Mouse (Mus musculus) liver, adult 2 months (tissue): Measurements from ENCODE around the gene Kdm2b. TPM values are rescaled to one million over a fixed set of nuclear protein-coding genes. Genes with fewer than 3 reads are reported as not detected.

Source experiments
- DNase-seq: peaks from one replicate; pipeline ENCODE4 v3.0.0-alpha.2; 2011; ENCODE audit warnings: low read depth, low spot score; ENCODE audit errors: extremely low read depth
- H3K27ac ChIP-seq: fragments of 200-500 bp; replicated peaks from 2 replicates; pipeline ENCODE4 v1.5.1; 2012; ENCODE audit warnings: low read depth, mild to moderate bottlenecking, control low read depth, inconsistent platforms, low read length; ENCODE audit not compliant: insufficient read depth
- H3K27me3 ChIP-seq: fragments of 200-500 bp; 2 replicates; pipeline ENCODE4 v1.6.1; 2012; ENCODE audit warnings: mild to moderate bottlenecking, moderate library complexity, low read length, inconsistent platforms; ENCODE audit not compliant: control insufficient read depth, insufficient read depth
- H3K36me3 ChIP-seq: fragments of 200-500 bp; 2 replicates; pipeline ENCODE4 v1.6.1; 2012; ENCODE audit warnings: low read length, inconsistent platforms; ENCODE audit not compliant: control insufficient read depth, insufficient read depth
- H3K4me1 ChIP-seq: fragments of 200-500 bp; 2 replicates; pipeline ENCODE4 v1.6.1; 2011; ENCODE audit warnings: low read length; ENCODE audit not compliant: control insufficient read depth, insufficient read depth
- H3K4me3 ChIP-seq: fragments of 200-500 bp; 2 replicates; pipeline ENCODE4 v1.5.1; 2011; ENCODE audit warnings: low read depth, mild to moderate bottlenecking, control low read depth, low read length, moderate library complexity; ENCODE audit not compliant: insufficient read depth
- H3K79me2 ChIP-seq: fragments of 200-500 bp; 2 replicates; pipeline ENCODE4 v1.6.1; 2012; ENCODE audit warnings: inconsistent platforms, mild to moderate bottlenecking, low read length, moderate library complexity; ENCODE audit not compliant: control insufficient read depth, insufficient read depth
- H3K9ac ChIP-seq: fragments of 200-500 bp; 2 replicates; pipeline ENCODE4 v1.6.1; 2012; ENCODE audit warnings: low read depth, mild to moderate bottlenecking, control low read depth, inconsistent platforms, low read length
- CTCF ChIP-seq: fragments of 200-500 bp; IDR thresholded peaks from 2 replicates; pipeline ENCODE4 v1.5.1; 2011; ENCODE audit warnings: low read depth, low read length, control low read depth
- POLR2A ChIP-seq: fragments of 200-500 bp; IDR thresholded peaks from 2 replicates; pipeline ENCODE4 v1.6.1; 2011; ENCODE audit warnings: low read length, control low read depth; ENCODE audit not compliant: insufficient read depth; ENCODE audit errors: extremely low read depth
- WGBS: fragments of 180-500 bp; shearing (Covaris S2); methylation state at CpG from one replicate; pipeline ENCODE4 v1.1.7; 2018; 5-methylcytosine and 5-hydroxymethylcytosine counted together
- polyA plus RNA-seq: library from polyadenylated mRNA; depleted of rRNA; stranded (reverse); fragments of >200 nt; gene quantifications from 2 replicates; pipeline ENCODE4 v1.2.3, GENCODE M21; 2012
- total RNA-seq: library from RNA; depleted of rRNA; stranded (reverse); fragments of >200 nt; gene quantifications from 2 replicates; pipeline ENCODE4 v1.2.3, GENCODE M21; 2014

Gene Kdm2b
- total and polyA plus RNA-seq, 2 experiments: 3.0 to 7.1 TPM

- Histone ChIP-seq H3K27me3 (no peaks in the 10 kb centered on the region), H3K4me3 (no peak overlapping the region), H3K9ac (peak overlapping the region; percentile 24; the same call in 1 of the 2 replicates), H3K36me3 (no peaks in the 10 kb centered on the region), H3K4me1 (peaks cover 20% of the 10 kb centered on the region), H3K27ac (peak overlapping the region; percentile 55), H3K79me2 (peaks cover 2% of the 10 kb centered on the region; the same call in 1 of the 2 replicates)
- WGBS: 38% methylated on average over 6 of the region's 6 CpGs
- no peak for TF ChIP-seq POLR2A
- no peak for TF ChIP-seq CTCF
- peak; percentile 66 for DNase-seq
Measured at GRCm38 (mm10) chr5:123024312-123024711, 34.7 kb upstream of the Kdm2b start.

DNA sequence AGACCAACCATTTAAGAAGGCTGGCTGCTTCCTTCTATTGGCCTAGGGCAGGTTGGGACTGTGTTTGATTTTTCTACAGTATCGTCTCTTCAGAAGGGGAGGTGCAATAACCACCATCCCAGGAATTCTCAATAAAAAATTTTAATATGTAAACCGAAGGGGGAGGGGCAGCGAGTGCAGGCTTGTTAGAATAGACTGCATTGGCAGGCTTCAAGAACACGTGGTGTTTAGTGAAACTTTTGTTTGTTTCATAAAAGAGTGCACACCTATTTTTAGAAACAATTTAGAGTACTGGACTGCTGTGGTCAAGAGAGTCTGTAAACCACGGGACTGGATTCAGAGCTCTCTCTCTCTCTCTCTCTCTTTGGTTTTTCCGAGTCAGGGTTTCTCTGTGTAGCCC lies 33.4 kb upstream of the Kdm2b start:
- no peak for TF ChIP-seq POLR2A
- TF ChIP-seq CTCF: no peak
- DNase-seq: peak; percentile 90
- Histone ChIP-seq H3K36me3 (no peaks in the 10 kb centered on the region), H3K27me3 (no peaks in the 10 kb centered on the region), H3K4me1 (peaks cover 29% of the 10 kb centered on the region), H3K4me3 (no peak overlapping the region), H3K27ac (peak overlapping the region; percentile 91), H3K79me2 (peaks cover 9% of the 10 kb centered on the region; the same call in 1 of the 2 replicates), H3K9ac (peak overlapping the region; percentile 41; the same call in 1 of the 2 replicates)
- WGBS: 24% methylated on average over 6 of the region's 6 CpGs

GRCm38 (mm10) chr5:123021438-123021837 lies 31.8 kb upstream of the Kdm2b start:
- no peak for DNase-seq
- WGBS: 76% methylated on average over 7 of the region's 7 CpGs
- TF ChIP-seq CTCF (no peak), POLR2A (no peak)
- no peaks in the 10 kb centered on the region for H3K36me3 ChIP-seq
- H3K27ac ChIP-seq: no peak overlapping the region
- H3K9ac ChIP-seq: no peak overlapping the region
- H3K79me2 ChIP-seq: peaks cover 18% of the 10 kb centered on the region; the same call in 1 of the 2 replicates
- no peaks in the 10 kb centered on the region for H3K27me3 ChIP-seq
- no peak overlapping the region for H3K4me3 ChIP-seq
- peaks cover 39% of the 10 kb centered on the region for H3K4me1 ChIP-seq

- Histone ChIP-seq H3K27me3 (no peaks in the 10 kb centered on the region), H3K36me3 (no peaks in the 10 kb centered on the region), H3K27ac (0 out of 2 replicates have a peak overlapping the region, but pooled peaks have one; percentile 45), H3K4me1 (peaks cover 46% of the 10 kb centered on the region), H3K4me3 (no peak overlapping the region), H3K9ac (no peak overlapping the region), H3K79me2 (peaks cover 24% of the 10 kb centered on the region; the same call in 1 of the 2 replicates)
- WGBS: 26% methylated on average over 5 of the region's 5 CpGs
- TF ChIP-seq POLR2A (no peak), CTCF (no peak)
- DNase-seq: peak; percentile 83
Measured at GRCm38 (mm10) chr5:123020426-123020825, 30.8 kb upstream of the Kdm2b start.

GRCm38 (mm10) chr5:123019336-123020016 lies 29.9 kb upstream of the Kdm2b start:
- Histone ChIP-seq H3K36me3 (no peaks in the 10 kb centered on the region), H3K4me3 (no peak overlapping the region), H3K27me3 (no peaks in the 10 kb centered on the region), H3K4me1 (peaks cover 46% of the 10 kb centered on the region), H3K27ac (peak overlapping the region; percentile 45), H3K79me2 (peaks cover 24% of the 10 kb centered on the region; the same call in 1 of the 2 replicates), H3K9ac (no peak overlapping the region)
- DNase-seq: peak; percentile 54
- TF ChIP-seq POLR2A (no peak), CTCF (no peak)
- 39% methylated on average over 10 of the region's 10 CpGs for WGBS

DNA sequence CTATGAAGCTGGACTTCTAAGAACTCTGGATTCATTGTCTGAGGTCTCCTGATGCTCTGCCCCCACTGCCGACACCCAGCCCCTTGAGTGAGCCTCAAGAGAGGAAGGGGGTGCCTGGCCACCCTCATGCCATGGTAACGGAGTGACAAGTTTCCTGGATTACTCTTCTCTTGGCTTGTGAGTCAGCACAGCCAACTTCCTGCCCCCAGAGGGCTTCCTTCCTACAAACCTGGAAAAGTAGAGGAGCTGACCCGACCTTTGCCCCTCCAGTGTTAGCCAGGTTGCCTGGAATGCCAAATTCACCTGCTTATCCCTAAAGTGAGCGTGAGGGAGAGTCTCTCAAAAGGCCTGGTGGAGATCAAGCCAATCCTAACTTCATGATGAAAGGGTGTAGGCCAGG lies 27.9 kb upstream of the Kdm2b start:
- Histone ChIP-seq H3K4me3 (no peak overlapping the region), H3K27me3 (no peaks in the 10 kb centered on the region), H3K9ac (peak overlapping the region; percentile 35; the same call in 1 of the 2 replicates), H3K4me1 (peaks cover 43% of the 10 kb centered on the region), H3K27ac (peak overlapping the region; percentile 57), H3K36me3 (no peaks in the 10 kb centered on the region), H3K79me2 (peaks cover 22% of the 10 kb centered on the region; the same call in 1 of the 2 replicates)
- peak; percentile 83 for DNase-seq
- 28% methylated on average over 4 of the region's 4 CpGs for WGBS
- TF ChIP-seq CTCF: no peak
- TF ChIP-seq POLR2A: no peak
